In genomic region chr15:78790451-78790850, GRCm38 (mm10) we compare ENCODE assay signal across 9 mouse cellular contexts. TPM values are rescaled to one million over a fixed set of nuclear protein-coding genes. Genes with fewer than 3 reads are reported as not detected.
DNase-seq lines count a peak whose midpoint lies in the region; ATAC-seq lines count a peak whose summit lies in the region.
"Had no signal": no experiment of that assay in that cellular context is flagged by ENCODE, and none has a peak within 500 bp of the region (broad histone marks: within the 10 kb centered on the region; RNA-seq: fewer than 3 reads in every experiment).

No protein-coding gene starts in this region.

- H3K9ac ChIP-seq in hindbrain, embryonic 13.5 days, result 0 out of 2 replicates have a peak overlapping the region, but pooled peaks have one; percentile 2
- no peak overlapping the region for H3K9ac ChIP-seq in hindbrain, embryonic 14.5 days
- H3K9ac ChIP-seq in heart, embryonic 16.5 days (ENCODE audit: low read length), result peak overlapping the region; percentile 58
- H3K9ac ChIP-seq in stomach, embryonic 15.5 days, result no peak overlapping the region
- H3K9ac ChIP-seq in midbrain, embryonic 11.5 days (ENCODE audit: low read length), result no peak overlapping the region

- H3K9me3 ChIP-seq in hindbrain, embryonic 13.5 days, result no peaks in the 10 kb centered on the region
- no peaks in the 10 kb centered on the region for H3K9me3 ChIP-seq in hindbrain, embryonic 14.5 days (ENCODE audit: control insufficient read depth, low read length)
- H3K9me3 ChIP-seq in heart, embryonic 16.5 days (replicated peaks; ENCODE audit: control insufficient read depth, low read length), result no peaks in the 10 kb centered on the region
- no peaks in the 10 kb centered on the region for H3K9me3 ChIP-seq in stomach, embryonic 15.5 days
- no peaks in the 10 kb centered on the region for H3K9me3 ChIP-seq in midbrain, embryonic 11.5 days (ENCODE audit: control insufficient read depth, low read length)

- no peak for DNase-seq in hindbrain, embryonic 14.5 days (ENCODE audit: low spot score)
- DNase-seq in kidney, postnatal 4 days, result peak; percentile 72 to 77
- DNase-seq in midbrain, embryonic 11.5 days (ENCODE audit: low spot score, missing footprints), result no peak
- DNase-seq in urinary bladder, postnatal 4 days (ENCODE audit: low spot score in 2 of 2), result no peak

- ATAC-seq in hindbrain, embryonic 13.5 days (ENCODE audit: low FRiP score), result no peak
- no peak for ATAC-seq in hindbrain, embryonic 14.5 days (ENCODE audit: low FRiP score)
- no peak for ATAC-seq in heart, embryonic 16.5 days (replicated peaks; ENCODE audit: extremely low read depth, insufficient read depth, low FRiP score)
- peak; percentile 29; the same call in 1 of the 2 replicates for ATAC-seq in stomach, embryonic 15.5 days (ENCODE audit: insufficient read depth, low FRiP score, low read depth)
- no peak for ATAC-seq in erythroid progenitor cell, adult 5-6 weeks (replicated peaks; ENCODE audit: low FRiP score, poor library complexity, severe bottlenecking)
- no peak for ATAC-seq in midbrain, embryonic 11.5 days (ENCODE audit: low FRiP score)
- ATAC-seq: forebrain, embryonic 14.5 days had no signal

- 60% methylated on average over 4 of the region's 4 CpGs for WGBS in hindbrain, embryonic 13.5 days
- WGBS in hindbrain, embryonic 14.5 days, result 76% methylated on average over 4 of the region's 4 CpGs
- 27% methylated on average over 4 of the region's 4 CpGs for WGBS in heart, embryonic 16.5 days
- 30% methylated on average over 4 of the region's 4 CpGs for WGBS in stomach, embryonic 15.5 days
- 67% methylated on average over 4 of the region's 4 CpGs for WGBS in midbrain, embryonic 11.5 days

- no peak overlapping the region for H3K4me3 ChIP-seq in hindbrain, embryonic 13.5 days
- no peak overlapping the region for H3K4me3 ChIP-seq in hindbrain, embryonic 14.5 days (replicated peaks; ENCODE audit: low read length)
- no peak overlapping the region for H3K4me3 ChIP-seq in heart, embryonic 16.5 days (ENCODE audit: low read length)
- H3K4me3 ChIP-seq in stomach, embryonic 15.5 days (replicated peaks), result no peak overlapping the region
- no peak overlapping the region for H3K4me3 ChIP-seq in midbrain, embryonic 11.5 days (ENCODE audit: low read depth, low read length)

- H3K27ac ChIP-seq in hindbrain, embryonic 13.5 days, result 0 out of 2 replicates have a peak overlapping the region, but pooled peaks have one; percentile 44
- no peak overlapping the region for H3K27ac ChIP-seq in hindbrain, embryonic 14.5 days
- peak overlapping the region; percentile 64 for H3K27ac ChIP-seq in heart, embryonic 16.5 days (ENCODE audit: low read length)
- peak overlapping the region; percentile 22; the same call in 1 of the 2 replicates for H3K27ac ChIP-seq in stomach, embryonic 15.5 days
- no peak overlapping the region for H3K27ac ChIP-seq in midbrain, embryonic 11.5 days (ENCODE audit: low read depth, low read length)

- 0 out of 2 replicates have a peak, but pooled peaks cover 4% of the 10 kb centered on the region for H3K27me3 ChIP-seq in hindbrain, embryonic 13.5 days
- H3K27me3 ChIP-seq in hindbrain, embryonic 14.5 days (ENCODE audit: control insufficient read depth, insufficient read depth, low read length), result no peaks in the 10 kb centered on the region
- no peaks in the 10 kb centered on the region for H3K27me3 ChIP-seq in heart, embryonic 16.5 days (ENCODE audit: control insufficient read depth, insufficient read depth, low read length)
- H3K27me3 ChIP-seq in stomach, embryonic 15.5 days (replicated peaks), result no peaks in the 10 kb centered on the region
- no peaks in the 10 kb centered on the region; the same call in 1 of the 2 replicates for H3K27me3 ChIP-seq in midbrain, embryonic 11.5 days (ENCODE audit: control insufficient read depth, insufficient read depth, low read length)

- no peak overlapping the region for H3K4me2 ChIP-seq in hindbrain, embryonic 13.5 days
- H3K4me2 ChIP-seq in hindbrain, embryonic 14.5 days (replicated peaks), result no peak overlapping the region
- no peak overlapping the region for H3K4me2 ChIP-seq in heart, embryonic 16.5 days (ENCODE audit: low read depth, low read length)
- no peak overlapping the region for H3K4me2 ChIP-seq in stomach, embryonic 15.5 days
- H3K4me2 ChIP-seq in midbrain, embryonic 11.5 days, result no peak overlapping the region

- peaks cover 25% of the 10 kb centered on the region for H3K4me1 ChIP-seq in hindbrain, embryonic 13.5 days (replicated peaks)
- peaks cover 10% of the 10 kb centered on the region; the same call in 1 of the 2 replicates for H3K4me1 ChIP-seq in hindbrain, embryonic 14.5 days (replicated peaks; ENCODE audit: control insufficient read depth, insufficient read depth, low read length)
- peaks cover 17% of the 10 kb centered on the region for H3K4me1 ChIP-seq in heart, embryonic 16.5 days (ENCODE audit: control insufficient read depth, insufficient read depth, low read length)
- H3K4me1 ChIP-seq in stomach, embryonic 15.5 days, result peaks cover 30% of the 10 kb centered on the region
- H3K4me1 ChIP-seq in midbrain, embryonic 11.5 days (ENCODE audit: control insufficient read depth, insufficient read depth, low read length), result no peaks in the 10 kb centered on the region

- no peaks in the 10 kb centered on the region for H3K36me3 ChIP-seq in hindbrain, embryonic 13.5 days
- no peaks in the 10 kb centered on the region for H3K36me3 ChIP-seq in hindbrain, embryonic 14.5 days (replicated peaks; ENCODE audit: control insufficient read depth, insufficient read depth)
- no peaks in the 10 kb centered on the region for H3K36me3 ChIP-seq in heart, embryonic 16.5 days (ENCODE audit: control insufficient read depth, insufficient read depth)
- no peaks in the 10 kb centered on the region for H3K36me3 ChIP-seq in stomach, embryonic 15.5 days
- no peaks in the 10 kb centered on the region for H3K36me3 ChIP-seq in midbrain, embryonic 11.5 days (ENCODE audit: control insufficient read depth, insufficient read depth, low read length)

RNA-seq across cellular contexts. Expression of gene Card10, which starts 12.4 kb away (rescaled TPM):
- polyA plus RNA-seq in hindbrain, embryonic 13.5 days (2015; fragmentation: Nextera tagmentation; extraction: Ambion mirVana), result 1.6 TPM in 2 replicates
- 2.5 and 2.6 TPM in 2 replicates for polyA plus RNA-seq in hindbrain, embryonic 14.5 days (2014; fragmentation: Nextera tagmentation; extraction: Ambion mirVana)
- 6.3 and 7.4 TPM in 2 replicates for polyA plus RNA-seq in heart, embryonic 16.5 days (2015; fragmentation: Nextera tagmentation; extraction: Ambion mirVana)
- polyA plus RNA-seq in stomach, embryonic 15.5 days (2015; fragmentation: Nextera tagmentation; extraction: Ambion mirVana), result 6.6 and 7.6 TPM in 2 replicates
- total RNA-seq in erythroid progenitor cell, adult 5-6 weeks (2015; ENCODE audit: low replicate concordance), result 0.42 and 0.72 TPM in 2 replicates
- total RNA-seq in erythroid progenitor cell, adult 5-6 weeks (2017; ENCODE audit: low replicate concordance), result not detected in 2 replicates
- 1.3 and 1.5 TPM in 2 replicates for polyA plus RNA-seq in midbrain, embryonic 11.5 days (2014; fragmentation: Nextera tagmentation; extraction: Ambion mirVana)

RNA-seq across cellular contexts. Expression of gene Mfng, which starts 17.2 kb away (rescaled TPM):
- 36.7 and 40.1 TPM in 2 replicates for polyA plus RNA-seq in hindbrain, embryonic 13.5 days (2015; fragmentation: Nextera tagmentation; extraction: Ambion mirVana)
- polyA plus RNA-seq in hindbrain, embryonic 14.5 days (2014; fragmentation: Nextera tagmentation; extraction: Ambion mirVana), result 11.7 and 12.5 TPM in 2 replicates
- 19.6 and 19.8 TPM in 2 replicates for polyA plus RNA-seq in heart, embryonic 16.5 days (2015; fragmentation: Nextera tagmentation; extraction: Ambion mirVana)
- polyA plus RNA-seq in stomach, embryonic 15.5 days (2015; fragmentation: Nextera tagmentation; extraction: Ambion mirVana), result 18.0 and 21.1 TPM in 2 replicates
- 1.7 and 1.8 TPM in 2 replicates for total RNA-seq in erythroid progenitor cell, adult 5-6 weeks (2015; ENCODE audit: low replicate concordance)
- total RNA-seq in erythroid progenitor cell, adult 5-6 weeks (2017; ENCODE audit: low replicate concordance), result 2.3 TPM in 1 of 2 replicates, not detected in the other
- 57.2 and 61.8 TPM in 2 replicates for polyA plus RNA-seq in midbrain, embryonic 11.5 days (2014; fragmentation: Nextera tagmentation; extraction: Ambion mirVana)

RNA-seq across cellular contexts. Expression of gene Cdc42ep1, which starts 52.0 kb away (rescaled TPM):
- polyA plus RNA-seq in hindbrain, embryonic 13.5 days (2015; fragmentation: Nextera tagmentation; extraction: Ambion mirVana), result 9.5 and 11.0 TPM in 2 replicates
- 10.7 and 11.2 TPM in 2 replicates for polyA plus RNA-seq in hindbrain, embryonic 14.5 days (2014; fragmentation: Nextera tagmentation; extraction: Ambion mirVana)
- polyA plus RNA-seq in heart, embryonic 16.5 days (2015; fragmentation: Nextera tagmentation; extraction: Ambion mirVana), result 29.4 and 38.7 TPM in 2 replicates
- polyA plus RNA-seq in stomach, embryonic 15.5 days (2015; fragmentation: Nextera tagmentation; extraction: Ambion mirVana), result 54.1 and 62.1 TPM in 2 replicates
- total RNA-seq in erythroid progenitor cell, adult 5-6 weeks (2015; ENCODE audit: low replicate concordance), result not detected in 2 replicates
- total RNA-seq in erythroid progenitor cell, adult 5-6 weeks (2017; ENCODE audit: low replicate concordance), result not detected in 2 replicates
- 6.4 and 9.0 TPM in 2 replicates for polyA plus RNA-seq in midbrain, embryonic 11.5 days (2014; fragmentation: Nextera tagmentation; extraction: Ambion mirVana)

Comparison
In these comparisons a context has a peak if more than half of its experiments do, and no peak if none do; other contexts are left out.
1. H3K27ac ChIP-seq: peak in hindbrain, embryonic 13.5 days (single experiment), heart, embryonic 16.5 days (single experiment) and stomach, embryonic 15.5 days (single experiment); none in hindbrain, embryonic 14.5 days (single experiment) and midbrain, embryonic 11.5 days (single experiment).
2. H3K9ac ChIP-seq: peak in hindbrain, embryonic 13.5 days (single experiment) and heart, embryonic 16.5 days (single experiment); none in hindbrain, embryonic 14.5 days (single experiment), stomach, embryonic 15.5 days (single experiment) and midbrain, embryonic 11.5 days (single experiment).
3. DNase-seq: peak in kidney, postnatal 4 days (2 of 2); none in hindbrain, embryonic 14.5 days (single experiment), midbrain, embryonic 11.5 days (single experiment) and urinary bladder, postnatal 4 days (0 of 2).